ENCODE assay signal across 29 mouse cellular contexts in the genomic region with DNA sequence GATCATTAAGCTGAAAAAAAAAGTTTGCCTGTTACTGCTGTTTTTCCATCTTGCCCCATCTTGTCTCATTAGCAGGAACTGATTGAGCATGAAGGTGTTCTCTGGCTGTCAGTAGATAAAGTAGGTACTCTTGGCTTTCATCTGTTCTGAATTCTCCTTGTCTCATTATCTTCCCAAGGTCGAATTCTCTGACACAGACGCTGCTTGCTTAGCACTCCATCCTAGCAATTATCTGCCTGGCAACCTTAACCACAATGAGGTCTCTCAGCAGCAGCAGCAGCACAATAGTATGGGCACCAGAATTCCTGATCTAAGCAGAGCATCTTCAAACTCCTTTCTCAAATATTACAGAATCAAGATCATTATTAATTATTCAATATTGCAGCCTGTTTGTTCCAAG. TPM values are rescaled to one million over a fixed set of nuclear protein-coding genes. Genes with fewer than 3 reads are reported as not detected.
A peak's percentile ranks its signal among the peaks of the same experiment; 100 is the strongest.
DNase-seq lines count a peak whose midpoint lies in the region; ATAC-seq lines count a peak whose summit lies in the region.
"Had no signal": no experiment of that assay in that cellular context is flagged by ENCODE, and none has a peak within 500 bp of the region (broad histone marks: within the 10 kb centered on the region; RNA-seq: fewer than 3 reads in every experiment).

No protein-coding gene starts in this region.

- no peak overlapping the region for H3K4me2 ChIP-seq in forebrain, embryonic 14.5 days (ENCODE audit: low read length)
- no peak overlapping the region for H3K4me2 ChIP-seq in hindbrain, embryonic 16.5 days (ENCODE audit: low read length)
- no peak overlapping the region for H3K4me2 ChIP-seq in hindbrain, embryonic 11.5 days (replicated peaks; ENCODE audit: low read depth, low read length)
- H3K4me2 ChIP-seq: embryonic facial prominence, embryonic 13.5 days; forebrain, embryonic 13.5 days; heart, embryonic 11.5 days had no signal

- no peaks in the 10 kb centered on the region for H3K4me1 ChIP-seq in forebrain, embryonic 14.5 days (ENCODE audit: control insufficient read depth, insufficient read depth, low read length)
- H3K4me1 ChIP-seq in forebrain, embryonic 10.5 days, result no peaks in the 10 kb centered on the region
- no peaks in the 10 kb centered on the region for H3K4me1 ChIP-seq in hindbrain, embryonic 16.5 days (ENCODE audit: control insufficient read depth, insufficient read depth, low read depth, low read length)
- H3K4me1 ChIP-seq in hindbrain, embryonic 11.5 days (replicated peaks; ENCODE audit: control insufficient read depth, insufficient read depth, low read length), result no peaks in the 10 kb centered on the region
- no peaks in the 10 kb centered on the region for H3K4me1 ChIP-seq in embryonic facial prominence, embryonic 10.5 days
- H3K4me1 ChIP-seq: embryonic facial prominence, embryonic 13.5 days; forebrain, embryonic 13.5 days had no signal

- H3K27me3 ChIP-seq in forebrain, embryonic 14.5 days (replicated peaks; ENCODE audit: control insufficient read depth, insufficient read depth, low read length), result no peaks in the 10 kb centered on the region
- no peaks in the 10 kb centered on the region for H3K27me3 ChIP-seq in forebrain, embryonic 10.5 days (ENCODE audit: poor library complexity, severe bottlenecking)
- no peaks in the 10 kb centered on the region for H3K27me3 ChIP-seq in hindbrain, embryonic 16.5 days (replicated peaks; ENCODE audit: control insufficient read depth, insufficient read depth, low read length)
- H3K27me3 ChIP-seq in hindbrain, embryonic 11.5 days (ENCODE audit: control insufficient read depth, insufficient read depth, low read length), result no peaks in the 10 kb centered on the region
- no peaks in the 10 kb centered on the region for H3K27me3 ChIP-seq in embryonic facial prominence, embryonic 10.5 days (replicated peaks; ENCODE audit: low read depth, poor library complexity, severe bottlenecking)
- H3K27me3 ChIP-seq: CH12.LX; embryonic facial prominence, embryonic 13.5 days; forebrain, embryonic 13.5 days had no signal

- H3K9ac ChIP-seq in forebrain, embryonic 14.5 days (ENCODE audit: low read length), result no peak overlapping the region
- no peak overlapping the region for H3K9ac ChIP-seq in hindbrain, embryonic 16.5 days (ENCODE audit: low read depth, low read length)
- H3K9ac ChIP-seq in hindbrain, embryonic 11.5 days (ENCODE audit: low read depth, low read length), result no peak overlapping the region
- H3K9ac ChIP-seq: embryonic facial prominence, embryonic 13.5 days; forebrain, embryonic 13.5 days; forebrain, postnatal 0 days had no signal

- no peaks in the 10 kb centered on the region for H3K9me3 ChIP-seq in forebrain, embryonic 14.5 days (replicated peaks; ENCODE audit: control insufficient read depth, low read length)
- H3K9me3 ChIP-seq in forebrain, embryonic 10.5 days, result no peaks in the 10 kb centered on the region
- H3K9me3 ChIP-seq in hindbrain, embryonic 16.5 days (ENCODE audit: control insufficient read depth, low read length), result no peaks in the 10 kb centered on the region
- no peaks in the 10 kb centered on the region for H3K9me3 ChIP-seq in hindbrain, embryonic 11.5 days (ENCODE audit: control insufficient read depth, low read length)
- no peaks in the 10 kb centered on the region for H3K9me3 ChIP-seq in embryonic facial prominence, embryonic 10.5 days
- H3K9me3 ChIP-seq: embryonic facial prominence, embryonic 13.5 days; forebrain, embryonic 13.5 days had no signal

- DNase-seq in forebrain, embryonic 14.5 days (ENCODE audit: low spot score), result peak; percentile 16
- no peak for DNase-seq in forebrain, embryonic 10.5 days (ENCODE audit: extremely low spot score, low spot score)
- DNase-seq in hindbrain, embryonic 11.5 days (ENCODE audit: low spot score), result no peak
- DNase-seq in brain, adult 2 months (ENCODE audit: low read depth, low spot score), result peak; percentile 39
- peak; percentile 0 for DNase-seq in telencephalon, adult 2 months (ENCODE audit: low read depth, low spot score)
- no peak for DNase-seq in embryonic facial prominence, embryonic 10.5 days (ENCODE audit: low spot score)
- DNase-seq: adrenal gland, postnatal 10 days; adrenal gland, postnatal 36 days; B cell, adult 2 months; cerebellum, adult 18-20 months; cerebellum, adult 9-11 months; forebrain, postnatal 0 days; gastrocnemius, adult 2 months; gastrocnemius, postnatal 14 days; heart, adult 11 months; kidney, adult 18-20 months had no signal

- no peaks in the 10 kb centered on the region for H3K36me3 ChIP-seq in forebrain, embryonic 14.5 days (ENCODE audit: control insufficient read depth, insufficient read depth, low read length)
- H3K36me3 ChIP-seq in forebrain, embryonic 10.5 days (replicated peaks), result no peaks in the 10 kb centered on the region
- no peaks in the 10 kb centered on the region for H3K36me3 ChIP-seq in hindbrain, embryonic 16.5 days (ENCODE audit: control insufficient read depth, insufficient read depth, low read length)
- no peaks in the 10 kb centered on the region for H3K36me3 ChIP-seq in hindbrain, embryonic 11.5 days (ENCODE audit: control insufficient read depth, insufficient read depth, low read length)
- H3K36me3 ChIP-seq in embryonic facial prominence, embryonic 10.5 days (replicated peaks), result no peaks in the 10 kb centered on the region
- H3K36me3 ChIP-seq: embryonic facial prominence, embryonic 13.5 days; G1E had no signal

- ATAC-seq in forebrain, embryonic 14.5 days, result no peak
- ATAC-seq in hindbrain, embryonic 16.5 days, result peak; percentile 63; the same call in 1 of the 2 replicates
- ATAC-seq in hindbrain, embryonic 11.5 days (ENCODE audit: low FRiP score), result no peak
- ATAC-seq: forebrain, embryonic 13.5 days; forebrain, postnatal 0 days; inflammation-experienced regulatory T-cells, adult 6 months; intestine, embryonic 16.5 days; Patski had no signal

- H3K27ac ChIP-seq in forebrain, embryonic 14.5 days (ENCODE audit: low read depth, low read length), result no peak overlapping the region
- no peak overlapping the region for H3K27ac ChIP-seq in forebrain, embryonic 10.5 days
- H3K27ac ChIP-seq in hindbrain, embryonic 16.5 days (ENCODE audit: low read depth, low read length), result no peak overlapping the region
- H3K27ac ChIP-seq in hindbrain, embryonic 11.5 days (ENCODE audit: low read depth, low read length), result no peak overlapping the region
- no peak overlapping the region for H3K27ac ChIP-seq in embryonic facial prominence, embryonic 10.5 days (replicated peaks)
- H3K27ac ChIP-seq: embryonic facial prominence, embryonic 13.5 days; forebrain, embryonic 13.5 days; gastrocnemius, adult 2 months had no signal

- WGBS in forebrain, embryonic 14.5 days, result 33% methylated on average over 2 of the region's 2 CpGs
- 67% methylated on average over 2 of the region's 2 CpGs for WGBS in forebrain, embryonic 10.5 days
- WGBS in hindbrain, embryonic 16.5 days, result 37% methylated on average over 2 of the region's 2 CpGs
- 66% methylated on average over 2 of the region's 2 CpGs for WGBS in hindbrain, embryonic 11.5 days
- WGBS in embryonic facial prominence, embryonic 10.5 days, result 51% methylated on average over 2 of the region's 2 CpGs

- H3K4me3 ChIP-seq in forebrain, embryonic 14.5 days (ENCODE audit: low read depth, low read length), result no peak overlapping the region
- no peak overlapping the region for H3K4me3 ChIP-seq in forebrain, embryonic 10.5 days
- no peak overlapping the region for H3K4me3 ChIP-seq in hindbrain, embryonic 16.5 days (ENCODE audit: low read length)
- no peak overlapping the region for H3K4me3 ChIP-seq in hindbrain, embryonic 11.5 days (ENCODE audit: low read depth, low read length)
- no peak overlapping the region for H3K4me3 ChIP-seq in embryonic facial prominence, embryonic 10.5 days
- H3K4me3 ChIP-seq: embryonic facial prominence, embryonic 13.5 days; erythroblast, embryonic 14.5 days; forebrain, embryonic 13.5 days; gastrocnemius, adult 2 months had no signal

RNA-seq across cellular contexts. Expression of gene Cypt12, which starts 52.3 kb away (rescaled TPM):
- polyA plus RNA-seq in forebrain, embryonic 14.5 days (2014; fragmentation: Nextera tagmentation; extraction: Ambion mirVana), result not detected in 2 replicates
- not detected in 2 replicates for polyA plus RNA-seq in forebrain, embryonic 10.5 days (2016; fragmentation: Nextera tagmentation; extraction: Ambion mirVana)
- not detected in 2 replicates for polyA plus RNA-seq in hindbrain, embryonic 16.5 days (2015; fragmentation: Nextera tagmentation; extraction: Ambion mirVana)
- not detected in 2 replicates for polyA plus RNA-seq in hindbrain, embryonic 11.5 days (2014; fragmentation: Nextera tagmentation; extraction: Ambion mirVana)
- not detected in 2 replicates for polyA plus RNA-seq in embryonic facial prominence, embryonic 10.5 days (2016; fragmentation: Nextera tagmentation; extraction: Ambion mirVana)
- polyA plus RNA-seq: embryonic facial prominence, embryonic 13.5 days; erythroblast, embryonic 14.5 days; forebrain, embryonic 13.5 days; forebrain, postnatal 0 days; frontal cortex, adult 2 months; G1E; heart, embryonic 11.5 days; heart, embryonic 14.5 days; heart, postnatal 0 days; inflammation-experienced regulatory T-cells, adult 6 months; intestine, embryonic 16.5 days; Patski had no signal

Comparison
In these comparisons a context has a peak if more than half of its experiments do, and no peak if none do; other contexts are left out.
1. DNase-seq: peak in forebrain, embryonic 14.5 days (single experiment), brain, adult 2 months (single experiment) and telencephalon, adult 2 months (single experiment); none in forebrain, embryonic 10.5 days (single experiment), hindbrain, embryonic 11.5 days (single experiment) and embryonic facial prominence, embryonic 10.5 days (single experiment).